Mouse (Mus musculus) heart, embryonic 10.5 days (tissue): Measurements from ENCODE around the gene Hepacam. TPM values are rescaled to one million over a fixed set of nuclear protein-coding genes. Genes with fewer than 3 reads are reported as not detected.

Source experiments
- DNase-seq: peaks from one replicate; pipeline ENCODE4 v3.0.0-alpha.2; 2017; ENCODE audit warnings: low spot score
- H3K27ac ChIP-seq: fragments of 300-500 bp; sonication (generic); 2 replicates; pipeline ENCODE4 v1.5.1; 2016; ENCODE audit warnings: mild to moderate bottlenecking
- H3K27me3 ChIP-seq: fragments of 300-500 bp; sonication (generic); 2 replicates; pipeline ENCODE4 v1.6.1; 2016; ENCODE audit warnings: mild to moderate bottlenecking; ENCODE audit not compliant: poor library complexity, insufficient read depth, severe bottlenecking
- H3K36me3 ChIP-seq: fragments of 300-500 bp; sonication (generic); 2 replicates; pipeline ENCODE4 v1.6.1; 2016; ENCODE audit warnings: mild to moderate bottlenecking, moderate library complexity
- H3K4me1 ChIP-seq: fragments of 300-500 bp; sonication (generic); 2 replicates; pipeline ENCODE4 v1.6.1; 2016; ENCODE audit warnings: mild to moderate bottlenecking
- H3K4me3 ChIP-seq: fragments of 300-500 bp; sonication (generic); 2 replicates; pipeline ENCODE4 v1.5.1; 2016; ENCODE audit warnings: mild to moderate bottlenecking, moderate library complexity
- H3K9me3 ChIP-seq: fragments of 300-500 bp; sonication (generic); 2 replicates; pipeline ENCODE4 v1.6.1; 2016; ENCODE audit warnings: mild to moderate bottlenecking, moderate library complexity
- WGBS: fragments of 180-500 bp; shearing (Covaris S2); methylation state at CpG from one replicate; pipeline ENCODE4 v1.1.7; 2016; 5-methylcytosine and 5-hydroxymethylcytosine counted together
- polyA plus RNA-seq: library from polyadenylated mRNA; unstranded; fragments of >200 nt; fragmentation: Nextera tagmentation; extraction: Ambion mirVana; gene quantifications from 2 replicates; pipeline ENCODE4 v1.2.1, GENCODE M21; 2016

Gene Hepacam
- polyA plus RNA-seq, 1 experiment from 2014 or later: not detected

DNA sequence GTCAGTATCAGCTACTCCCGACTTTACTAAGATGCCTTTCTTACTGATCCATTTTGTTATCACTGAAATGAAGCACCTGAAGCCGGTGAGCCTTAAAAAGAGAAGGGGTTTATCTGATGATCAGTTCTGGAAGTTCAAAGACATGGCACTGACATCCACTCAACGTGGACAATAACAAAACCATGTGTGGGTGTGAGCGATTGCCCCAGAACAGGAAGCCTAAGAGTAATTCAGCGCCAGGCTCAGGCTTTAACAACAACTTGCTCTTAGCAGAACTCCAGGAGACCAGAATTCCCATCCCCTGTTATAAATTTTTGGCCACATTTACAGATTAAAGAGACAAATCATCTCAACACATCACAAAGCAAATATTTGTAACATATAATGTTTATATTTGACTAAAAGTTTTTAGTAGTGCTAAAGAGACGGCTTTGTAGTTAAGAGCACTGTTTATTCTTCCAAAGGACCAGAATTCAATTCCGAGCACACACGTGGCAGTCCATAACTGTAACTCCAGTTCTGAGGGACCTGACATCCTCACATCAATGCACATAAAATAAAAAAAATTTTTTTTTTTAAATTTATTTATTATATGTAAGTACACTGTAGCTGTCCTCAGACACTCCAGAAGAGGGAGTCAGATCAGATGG lies 26.5 kb downstream of the Hepacam start:
- no peaks in the 10 kb centered on the region for H3K36me3 ChIP-seq
- H3K9me3 ChIP-seq: no peaks in the 10 kb centered on the region
- H3K27ac ChIP-seq: no peak overlapping the region
- H3K27me3 ChIP-seq: no peaks in the 10 kb centered on the region
- WGBS: 71% methylated on average over 8 of the region's 8 CpGs
- H3K4me1 ChIP-seq: no peaks in the 10 kb centered on the region
- H3K4me3 ChIP-seq: no peak overlapping the region
- DNase-seq: no peak

DNA sequence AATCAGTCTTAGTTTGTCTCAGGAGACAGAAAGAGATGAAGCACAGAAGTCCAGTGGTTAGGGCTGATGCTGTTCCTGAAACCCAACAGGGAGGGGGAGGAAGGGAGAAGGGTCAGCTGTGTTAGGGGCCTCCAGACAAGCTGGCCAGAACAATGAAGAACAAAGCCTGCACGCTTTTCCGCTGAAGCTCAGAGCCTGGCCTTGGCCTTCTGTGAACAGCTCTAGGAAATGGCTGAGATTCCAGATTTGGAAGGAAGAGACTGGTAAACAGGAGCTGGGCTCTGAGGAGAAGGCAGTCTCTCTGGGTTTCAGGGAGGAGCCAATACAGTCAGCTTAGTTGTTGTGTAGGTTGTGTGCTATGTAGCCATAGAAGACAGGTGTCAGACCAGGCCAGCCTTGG lies 33.4 kb downstream of the Hepacam start:
- H3K9me3 ChIP-seq: no peaks in the 10 kb centered on the region
- WGBS: 66% methylated on average over 2 of the region's 2 CpGs
- DNase-seq: peak; percentile 74
- 0 out of 2 replicates have a peak, but pooled peaks cover 8% of the 10 kb centered on the region for H3K4me1 ChIP-seq
- H3K36me3 ChIP-seq: no peaks in the 10 kb centered on the region
- 0 out of 2 replicates have a peak, but pooled peaks cover 3% of the 10 kb centered on the region for H3K27me3 ChIP-seq
- H3K4me3 ChIP-seq: no peak overlapping the region
- H3K27ac ChIP-seq: no peak overlapping the region

DNA sequence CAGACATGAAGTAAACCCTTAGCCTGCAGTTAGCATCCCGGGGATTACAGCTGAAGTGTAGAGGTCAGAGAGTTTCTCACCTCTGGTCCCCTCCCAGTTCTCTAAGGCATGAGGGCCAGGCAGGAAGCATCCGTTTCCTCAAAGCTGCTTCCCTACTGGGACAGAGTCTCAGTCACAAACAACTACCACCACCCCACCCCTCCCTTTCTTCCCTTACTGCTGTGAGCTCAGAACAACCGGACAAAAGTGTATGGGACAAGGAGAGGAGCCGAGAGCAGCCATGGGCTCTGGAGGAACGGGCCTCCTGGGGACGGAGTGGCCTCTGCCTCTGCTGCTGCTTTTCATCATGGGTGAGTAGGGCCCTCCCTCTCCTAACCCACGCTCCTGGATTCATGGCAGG lies 34.7 kb downstream of the Hepacam start, which contains the start of gene Robo4:
TSS of gene Robo4 (plus strand) at position 96 of the 400 bp plus-strand sequence.
- Histone ChIP-seq H3K27ac (peak within 1 kb of the TSS; percentile 56), H3K9me3 (no peaks in the 10 kb centered on the region), H3K36me3 (no peaks in the 10 kb centered on the region), H3K27me3 (peaks cover 12% of the 10 kb centered on the region), H3K4me1 (0 out of 2 replicates have a peak, but pooled peaks cover 8% of the 10 kb centered on the region), H3K4me3 (peak within 1 kb of the TSS; percentile 15; the same call in 1 of the 2 replicates)
- WGBS: 14% methylated on average over 7 of the region's 7 CpGs
- DNase-seq: no peak

DNA sequence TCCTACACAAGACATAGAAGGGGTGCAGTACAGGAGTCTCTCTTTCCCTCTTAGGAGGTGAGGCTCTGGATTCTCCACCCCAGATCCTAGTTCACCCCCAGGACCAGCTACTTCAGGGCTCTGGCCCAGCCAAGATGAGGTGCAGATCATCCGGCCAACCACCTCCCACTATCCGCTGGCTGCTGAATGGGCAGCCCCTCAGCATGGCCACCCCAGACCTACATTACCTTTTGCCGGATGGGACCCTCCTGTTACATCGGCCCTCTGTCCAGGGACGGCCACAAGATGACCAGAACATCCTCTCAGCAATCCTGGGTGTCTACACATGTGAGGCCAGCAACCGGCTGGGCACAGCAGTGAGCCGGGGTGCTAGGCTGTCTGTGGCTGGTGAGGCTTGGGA lies 35.4 kb downstream of the Hepacam start:
- no peak overlapping the region for H3K4me3 ChIP-seq
- 81% methylated on average over 7 of the region's 7 CpGs for WGBS
- no peaks in the 10 kb centered on the region for H3K9me3 ChIP-seq
- no peak overlapping the region for H3K27ac ChIP-seq
- no peaks in the 10 kb centered on the region for H3K36me3 ChIP-seq
- 0 out of 2 replicates have a peak, but pooled peaks cover 8% of the 10 kb centered on the region for H3K4me1 ChIP-seq
- H3K27me3 ChIP-seq: peaks cover 19% of the 10 kb centered on the region
- no peak for DNase-seq

DNA sequence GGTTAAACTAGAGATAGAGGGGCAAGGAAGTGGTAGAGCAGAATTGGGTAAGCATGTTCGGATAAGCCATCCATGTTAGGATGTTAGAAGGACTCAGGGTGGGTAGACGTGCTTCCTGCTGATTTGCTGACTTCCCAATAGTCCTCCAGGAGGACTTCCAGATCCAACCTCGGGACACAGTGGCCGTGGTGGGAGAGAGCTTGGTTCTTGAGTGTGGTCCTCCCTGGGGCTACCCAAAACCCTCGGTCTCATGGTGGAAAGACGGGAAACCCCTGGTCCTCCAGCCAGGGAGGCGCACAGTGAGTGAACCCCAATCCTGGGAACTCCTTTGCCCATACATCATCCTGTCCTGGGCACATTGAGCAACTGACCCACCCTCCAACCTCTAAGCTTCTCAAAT lies 35.9 kb downstream of the Hepacam start:
- WGBS: 81% methylated on average over 7 of the region's 7 CpGs
- no peaks in the 10 kb centered on the region for H3K9me3 ChIP-seq
- H3K4me1 ChIP-seq: 0 out of 2 replicates have a peak, but pooled peaks cover 8% of the 10 kb centered on the region
- no peak overlapping the region for H3K4me3 ChIP-seq
- H3K36me3 ChIP-seq: no peaks in the 10 kb centered on the region
- peaks cover 24% of the 10 kb centered on the region for H3K27me3 ChIP-seq
- no peak for DNase-seq
- no peak overlapping the region for H3K27ac ChIP-seq

DNA sequence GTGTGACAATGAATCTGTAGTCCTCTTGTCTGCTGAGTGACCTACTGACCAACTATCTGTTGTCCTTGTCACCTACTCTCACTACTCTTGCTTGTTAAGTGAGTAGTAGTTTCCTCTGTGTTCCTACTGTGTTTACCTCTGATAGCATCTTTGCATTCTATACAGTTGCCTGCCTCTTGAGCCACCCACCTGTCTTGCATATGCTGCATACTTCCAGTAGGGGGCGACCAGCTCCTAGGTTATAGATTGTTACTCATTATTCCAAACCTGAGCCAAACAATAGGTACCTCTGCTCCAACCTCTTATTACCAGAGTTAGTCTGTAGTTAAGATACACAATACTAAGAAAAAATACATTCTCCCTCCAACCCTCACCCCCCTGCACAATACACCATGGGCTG lies 39.2 kb downstream of the Hepacam start:
- Histone ChIP-seq H3K27me3 (peaks cover 28% of the 10 kb centered on the region), H3K9me3 (no peaks in the 10 kb centered on the region), H3K36me3 (no peaks in the 10 kb centered on the region), H3K4me3 (no peak overlapping the region), H3K4me1 (peaks cover 7% of the 10 kb centered on the region; the same call in 1 of the 2 replicates), H3K27ac (no peak overlapping the region)
- DNase-seq: no peak
- WGBS: 0% methylated on average over 1 of the region's 1 CpGs

DNA sequence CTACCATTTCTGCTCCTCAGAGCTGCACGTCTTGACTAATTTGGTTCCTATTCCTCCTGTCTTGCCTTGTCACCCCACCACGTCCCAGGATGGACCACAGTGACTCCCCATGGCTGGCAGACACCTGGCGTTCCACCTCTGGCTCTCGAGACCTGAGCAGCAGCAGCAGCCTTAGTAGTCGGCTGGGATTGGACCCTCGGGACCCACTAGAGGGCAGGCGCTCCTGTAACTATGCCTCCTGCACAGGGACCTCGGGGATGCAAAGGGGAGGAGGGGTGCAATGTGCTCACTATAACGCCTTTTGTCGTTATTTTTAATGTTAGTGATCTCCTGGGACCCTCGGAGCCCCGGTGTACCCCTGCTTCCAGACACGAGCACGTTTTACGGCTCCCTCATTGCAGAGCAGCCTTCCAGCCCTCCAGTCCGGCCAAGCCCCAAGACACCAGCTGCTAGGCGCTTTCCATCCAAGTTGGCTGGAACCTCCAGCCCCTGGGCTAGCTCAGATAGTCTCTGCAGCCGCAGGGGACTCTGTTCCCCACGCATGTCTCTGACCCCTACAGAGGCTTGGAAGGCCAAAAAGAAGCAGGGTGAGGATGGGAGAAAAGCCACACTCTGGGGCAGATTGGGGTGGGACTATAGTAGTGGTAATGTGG lies 40.8 kb downstream of the Hepacam start:
- H3K4me3 ChIP-seq: no peak overlapping the region
- no peaks in the 10 kb centered on the region for H3K9me3 ChIP-seq
- WGBS: 14% methylated on average over 19 of the region's 19 CpGs
- no peak for DNase-seq
- no peak overlapping the region for H3K27ac ChIP-seq
- peaks cover 7% of the 10 kb centered on the region; the same call in 1 of the 2 replicates for H3K4me1 ChIP-seq
- H3K36me3 ChIP-seq: no peaks in the 10 kb centered on the region
- H3K27me3 ChIP-seq: peaks cover 28% of the 10 kb centered on the region

DNA sequence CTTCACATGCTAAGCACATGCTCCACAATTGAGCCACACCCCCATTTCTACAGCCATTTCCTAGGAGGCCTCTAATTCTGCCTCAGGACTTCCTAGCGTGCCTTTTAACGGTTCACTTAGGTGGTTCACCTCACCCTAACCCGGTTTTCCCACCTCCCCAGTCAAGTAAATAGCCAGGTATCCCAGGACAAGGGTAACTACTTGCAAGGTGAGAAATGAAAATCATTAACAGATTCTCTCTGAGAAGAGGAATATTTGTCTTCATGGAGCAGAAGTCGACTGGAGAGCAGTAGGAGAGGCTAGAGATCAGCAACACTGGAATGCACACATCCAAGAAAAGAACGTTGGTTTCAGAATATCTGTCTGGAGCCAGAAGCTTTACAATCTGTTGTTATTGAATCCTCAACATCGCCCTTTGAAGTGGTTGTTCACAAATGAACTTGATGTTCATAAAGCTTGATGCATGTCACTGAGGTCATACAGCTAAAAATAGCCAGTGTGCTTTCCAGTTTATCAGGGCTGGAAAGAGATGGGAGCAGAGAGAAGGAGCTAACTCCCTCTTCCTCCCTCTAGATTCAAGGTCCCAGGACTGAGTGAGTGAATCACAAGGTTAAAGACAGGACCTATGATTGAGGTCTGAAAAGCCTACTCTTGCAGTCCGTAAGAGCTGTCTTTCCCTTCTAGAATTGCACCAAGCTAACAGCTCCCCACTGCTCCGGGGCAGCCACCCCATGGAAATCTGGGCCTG lies 42.7 kb downstream of the Hepacam start:
- WGBS: 66% methylated on average over 8 of the region's 8 CpGs
- peak overlapping the region; percentile 49; the same call in 1 of the 2 replicates for H3K27ac ChIP-seq

DNA sequence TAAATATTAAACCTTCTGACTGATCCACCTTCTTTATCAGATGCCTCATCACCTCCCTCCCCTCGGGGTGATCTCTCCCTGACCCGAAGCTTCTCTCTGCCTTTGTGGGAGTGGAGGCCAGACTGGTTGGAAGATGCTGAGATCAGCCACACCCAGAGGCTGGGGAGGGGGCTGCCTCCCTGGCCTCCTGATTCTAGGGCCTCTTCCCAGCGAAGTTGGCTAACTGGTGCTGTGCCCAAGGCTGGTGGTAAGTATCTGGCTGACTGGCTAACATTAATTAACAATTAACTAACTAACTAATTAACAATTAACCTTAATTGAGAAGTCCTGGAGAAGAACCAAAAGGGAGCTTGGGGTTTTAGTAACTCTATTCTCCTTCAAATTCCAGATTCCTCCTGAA lies 45.8 kb downstream of the Hepacam start:
- Histone ChIP-seq H3K27me3 (peaks cover 8% of the 10 kb centered on the region; the same call in 1 of the 2 replicates), H3K9me3 (no peaks in the 10 kb centered on the region), H3K4me3 (no peak overlapping the region), H3K4me1 (peaks cover 16% of the 10 kb centered on the region; the same call in 1 of the 2 replicates), H3K36me3 (no peaks in the 10 kb centered on the region), H3K27ac (no peak overlapping the region)
- DNase-seq: no peak
- 50% methylated on average over 3 of the region's 3 CpGs for WGBS

More for the DNA sequence above, 42.7 kb downstream of the Hepacam start:
- H3K4me3 ChIP-seq: no peak overlapping the region
- peaks cover 7% of the 10 kb centered on the region; the same call in 1 of the 2 replicates for H3K4me1 ChIP-seq
- no peaks in the 10 kb centered on the region for H3K9me3 ChIP-seq
- DNase-seq: no peak
- H3K36me3 ChIP-seq: no peaks in the 10 kb centered on the region
- peaks cover 28% of the 10 kb centered on the region for H3K27me3 ChIP-seq

DNA sequence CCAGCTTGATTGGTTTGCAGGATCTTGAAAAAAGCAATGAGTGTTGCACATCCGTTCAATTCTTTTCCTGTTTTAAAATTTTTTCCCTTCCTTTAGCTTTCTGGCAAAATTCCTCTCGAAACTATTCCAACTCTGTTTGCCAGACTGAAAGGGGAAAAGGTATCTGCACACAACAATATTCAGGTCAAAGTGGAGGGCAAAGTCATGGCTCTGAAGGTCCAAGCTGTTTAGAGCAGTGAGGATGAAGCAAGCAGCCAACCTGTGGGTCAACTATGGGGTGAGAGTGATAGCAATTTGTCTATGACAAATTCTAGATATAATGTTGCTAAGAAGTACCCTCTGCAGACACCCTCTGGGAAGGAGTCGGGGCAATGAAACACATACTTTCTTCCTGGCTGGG lies 47.5 kb downstream of the Hepacam start:
- Histone ChIP-seq H3K9me3 (no peaks in the 10 kb centered on the region), H3K4me1 (peaks cover 16% of the 10 kb centered on the region; the same call in 1 of the 2 replicates), H3K27ac (no peak overlapping the region), H3K27me3 (peaks cover 15% of the 10 kb centered on the region), H3K4me3 (no peak overlapping the region), H3K36me3 (no peaks in the 10 kb centered on the region)
- 82% methylated on average over 3 of the region's 3 CpGs for WGBS
- DNase-seq: peak; percentile 10

DNA sequence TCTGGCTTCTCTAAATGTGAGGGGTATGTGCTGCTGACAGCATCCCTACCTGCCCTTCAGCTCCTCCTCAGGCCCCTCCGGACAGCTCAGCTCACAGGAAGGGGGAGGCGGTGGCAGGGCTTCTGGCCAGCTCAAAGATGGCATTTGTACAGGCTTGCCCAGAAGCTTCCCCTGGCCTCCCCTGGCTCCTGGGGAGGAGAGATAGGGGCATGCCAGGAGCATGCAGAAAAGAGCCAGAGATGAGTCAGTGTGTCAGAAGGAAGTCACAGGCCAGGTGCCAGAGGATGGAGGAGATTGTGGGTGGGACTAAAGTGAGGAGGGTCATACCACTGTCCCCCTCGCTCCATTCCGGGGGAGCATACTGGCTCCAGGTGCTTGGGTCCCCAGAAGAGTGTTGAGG lies 51.6 kb downstream of the Hepacam start:
- H3K4me1 ChIP-seq: peaks cover 17% of the 10 kb centered on the region
- H3K27ac ChIP-seq: no peak overlapping the region

DNA sequence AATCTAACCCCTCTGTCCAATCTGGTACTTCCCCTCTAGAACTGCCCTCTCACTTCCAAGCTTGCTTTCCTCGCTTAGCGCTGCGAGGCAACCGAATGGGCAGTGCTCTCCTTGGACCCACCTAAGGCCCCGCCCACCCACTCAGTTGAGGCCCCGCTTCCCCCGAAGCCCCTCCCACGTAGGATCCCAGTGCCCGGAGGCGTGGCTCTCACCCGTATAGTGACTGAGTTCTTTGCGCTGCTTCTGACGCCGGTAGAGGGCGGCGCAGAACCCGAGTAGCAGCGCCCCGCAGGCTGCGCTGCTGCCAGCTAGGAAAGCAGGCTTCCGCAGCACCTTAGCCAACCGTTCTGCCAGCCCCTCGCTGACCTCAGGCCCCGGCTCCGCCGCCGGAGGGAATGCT lies 53.5 kb downstream of the Hepacam start:
- DNase-seq: peak; percentile 97
- no peaks in the 10 kb centered on the region for H3K9me3 ChIP-seq
- peaks cover 50% of the 10 kb centered on the region for H3K27me3 ChIP-seq
- under 1% methylated on average over 27 of the region's 27 CpGs for WGBS
- H3K4me3 ChIP-seq: peak overlapping the region; percentile 51
- peaks cover 17% of the 10 kb centered on the region for H3K4me1 ChIP-seq
- H3K36me3 ChIP-seq: no peaks in the 10 kb centered on the region
- no peak overlapping the region for H3K27ac ChIP-seq

More for the DNA sequence above, 51.6 kb downstream of the Hepacam start:
- no peak for DNase-seq
- H3K36me3 ChIP-seq: no peaks in the 10 kb centered on the region
- WGBS: 78% methylated on average over 4 of the region's 4 CpGs
- no peaks in the 10 kb centered on the region for H3K9me3 ChIP-seq
- peaks cover 40% of the 10 kb centered on the region for H3K27me3 ChIP-seq
- H3K4me3 ChIP-seq: no peak overlapping the region

DNA sequence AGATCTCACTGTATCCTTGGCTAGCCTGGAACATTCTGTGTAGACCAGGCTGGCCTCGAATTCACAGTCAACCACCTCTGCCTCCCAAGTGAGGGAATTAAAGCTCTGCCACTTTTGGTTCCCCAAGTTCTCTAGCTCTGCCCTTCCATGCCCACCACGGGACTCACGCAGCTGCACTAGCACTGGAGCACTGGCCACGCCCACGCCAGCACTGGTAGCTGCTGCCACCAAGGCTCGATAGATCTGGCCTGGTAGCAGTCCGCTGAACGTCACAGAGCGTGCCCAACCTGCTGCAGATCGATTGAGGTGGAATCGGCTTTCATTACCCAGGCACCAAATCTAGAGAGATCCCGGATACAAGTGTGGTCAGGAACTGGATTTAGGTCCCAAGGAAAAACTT lies 54.1 kb downstream of the Hepacam start:
- peaks cover 50% of the 10 kb centered on the region for H3K27me3 ChIP-seq
- no peak for DNase-seq
- WGBS: 26% methylated on average over 12 of the region's 12 CpGs

More for the DNA sequence above, 54.1 kb downstream of the Hepacam start:
- peaks cover 14% of the 10 kb centered on the region for H3K4me1 ChIP-seq
- no peaks in the 10 kb centered on the region for H3K9me3 ChIP-seq
- peak overlapping the region; percentile 51 for H3K4me3 ChIP-seq
- no peaks in the 10 kb centered on the region for H3K36me3 ChIP-seq
- no peak overlapping the region for H3K27ac ChIP-seq
